Mouse (Mus musculus) layer of hippocampus, postnatal 10 days (tissue): Measurements from ENCODE around the gene Vamp1. TPM values are rescaled to one million over a fixed set of nuclear protein-coding genes. Genes with fewer than 3 reads are reported as not detected.

Experiments used
- DNase-seq, 2 experiments: peaks; one replicate each; pipeline ENCODE4 v3.0.0; 2021; ENCODE audit warnings: low spot score in 2 of 2
- microRNA-seq, 2 experiments: library from miRNA; unstranded; fragments of <30 nt; microRNA quantifications; one replicate each; pipeline ENCODE4 v1.2.0; 2021
- total RNA-seq, 2 experiments: library from RNA; stranded (reverse); gene quantifications; 2 replicates each; pipeline ENCODE4 v1.2.3; 2021

Vamp1 gene
- total RNA-seq, 2 experiments from 2014 or later = 26.8 to 27.1 TPM

GRCm38 (mm10) chr6:125284751-125285150 is 69.4 kb downstream of the Vamp1 start:
- no peak for DNase-seq

- no peak for DNase-seq
Observed at GRCm38 (mm10) chr6:125285890-125286289, 70.5 kb downstream of the Vamp1 start, which contains the start of gene Tuba3a. Tuba3a (minus strand) TSS chr6:125286042.

DNA sequence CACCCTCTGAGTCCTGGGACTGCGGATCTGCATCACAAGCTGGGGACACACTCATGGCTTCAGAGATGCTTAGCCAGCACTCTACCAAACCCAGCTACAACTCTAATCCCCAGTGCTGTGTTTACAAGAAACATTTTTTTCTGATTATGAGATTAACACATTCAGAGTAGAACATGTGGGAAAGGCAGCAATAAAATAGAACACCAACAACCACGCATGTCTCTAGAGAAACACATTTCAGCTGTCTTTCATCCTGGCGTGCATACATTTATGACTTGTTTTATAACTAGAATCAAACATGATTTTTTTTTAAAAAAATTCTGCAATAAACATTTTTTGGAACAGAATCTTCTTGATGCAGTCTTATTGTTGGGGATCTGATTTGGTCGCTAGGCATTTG is 71.6 kb downstream of the Vamp1 start:
- no peak for DNase-seq

DNA sequence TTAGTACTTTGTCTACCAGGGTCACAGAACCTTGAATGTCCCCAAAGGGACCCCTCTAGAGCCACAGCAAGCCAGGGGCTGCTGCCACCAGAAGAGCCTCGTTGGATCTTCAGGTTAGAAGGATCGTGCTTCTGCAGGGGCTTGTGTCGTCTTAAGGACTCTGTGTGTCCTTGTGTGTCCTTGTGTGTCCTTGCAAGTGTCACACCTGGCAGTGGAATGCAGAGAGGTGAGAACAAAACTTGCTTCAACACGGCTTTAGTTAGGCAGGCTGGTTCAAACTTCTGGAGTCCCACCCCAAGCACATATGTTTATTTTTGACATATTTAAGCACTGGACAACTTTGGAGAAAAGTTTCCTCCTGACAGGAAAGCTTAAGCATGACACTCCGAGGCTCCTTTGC is 73.4 kb downstream of the Vamp1 start:
- DNase-seq = no peak

GRCm38 (mm10) chr6:125291329-125291728 is 76.0 kb downstream of the Vamp1 start:
- no peak for DNase-seq

DNA sequence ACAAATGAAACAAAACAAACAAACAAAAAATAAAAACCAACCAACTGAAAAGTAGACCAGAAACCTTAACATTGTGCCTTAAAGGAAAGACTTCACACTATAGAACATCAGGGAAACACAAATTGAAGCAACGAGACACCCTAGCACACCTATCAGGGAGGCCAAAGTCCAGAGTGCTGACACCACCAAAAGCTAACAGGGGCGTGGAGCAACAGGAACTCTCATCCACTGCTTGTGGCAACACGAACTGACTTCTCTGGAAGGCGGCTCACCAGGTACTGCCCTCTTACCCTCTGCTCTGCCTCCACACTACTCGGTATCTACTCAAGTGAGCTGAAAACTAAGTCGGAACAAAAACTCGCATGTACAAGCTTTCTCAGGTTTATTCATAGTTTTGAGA is 76.9 kb downstream of the Vamp1 start:
- no peak for DNase-seq

DNA sequence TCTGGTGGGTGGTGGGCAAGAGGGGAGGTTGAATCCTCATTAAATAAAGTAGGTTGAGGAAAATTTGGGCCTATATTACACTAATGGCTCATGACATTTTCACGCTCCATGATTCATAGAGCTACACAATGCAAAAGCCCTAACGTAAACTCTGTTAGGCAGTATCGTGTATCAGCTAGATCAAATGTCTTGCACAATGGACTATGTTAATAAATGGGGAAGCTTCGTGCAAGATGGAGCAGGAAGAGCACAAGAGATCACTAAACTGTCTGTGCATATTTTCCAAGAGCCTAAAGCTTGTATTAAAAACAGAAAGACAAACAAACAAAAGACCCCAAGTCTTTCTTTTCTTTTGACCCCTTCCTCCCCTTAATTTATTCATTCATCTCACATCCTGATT is 78.7 kb downstream of the Vamp1 start:
- DNase-seq = no peak

Small RNA genes within 50 kb of the gene (microRNA-seq; reads per million reads assigned to microRNA genes)
- 0.20 to 0.22 reads per million in 2 experiments for gene Mir3098
- 0 reads per million in 2 experiments for gene Mir8113

Other genes with a start within 250 kb of the Vamp1 start
- 100 to 1,000 TPM; 109 to 120 TPM for gene Pianp, start 218.9 kb upstream of the Vamp1 start, total RNA-seq
- gene Zfp384, start 206.4 kb upstream of the Vamp1 start, total RNA-seq = 10 to 100 TPM; 44.4 to 45.2 TPM
- 10 to 100 TPM; 57.4 to 62.4 TPM for gene Ing4, start 175.8 kb upstream of the Vamp1 start, total RNA-seq
- 1 to 10 TPM; 7.0 to 9.2 TPM for gene Acrbp, start 165.9 kb upstream of the Vamp1 start, total RNA-seq
- gene Lpar5, start 147.6 kb upstream of the Vamp1 start, total RNA-seq = 1 to 10 TPM; 1.1 to 1.4 TPM
- 100 to 1,000 TPM; 176 to 195 TPM for gene Chd4, start 119.6 kb upstream of the Vamp1 start, total RNA-seq
- gene Nop2, start 83.6 kb upstream of the Vamp1 start, total RNA-seq = 10 to 100 TPM; 35.9 to 36.1 TPM
- 10 to 100 TPM; 49.7 to 50.7 TPM for gene Iffo1, start 70.3 kb upstream of the Vamp1 start, total RNA-seq
- 1,000 to 10,000 TPM; 1,523 to 1,789 TPM for gene Gapdh, start 49.1 kb upstream of the Vamp1 start, total RNA-seq
- 10 to 100 TPM; 31.8 to 36.1 TPM for gene Ncapd2, start 23.9 kb upstream of the Vamp1 start, total RNA-seq
- gene Mrpl51, start 23.8 kb upstream of the Vamp1 start, total RNA-seq = 10 to 100 TPM; 73.5 to 75.9 TPM
- gene Tapbpl, start 16.3 kb downstream of the Vamp1 start, total RNA-seq = 1 to 10 TPM; 2.9 to 3.0 TPM
- not detected for gene Cd27, start 21.5 kb downstream of the Vamp1 start, total RNA-seq
- not detected for gene Tuba3a, start 70.5 kb downstream of the Vamp1 start, total RNA-seq
- 10 to 100 TPM; 11.1 to 13.0 TPM for gene Ltbr, start 98.3 kb downstream of the Vamp1 start, total RNA-seq
- gene Scnn1a, start 105.1 kb downstream of the Vamp1 start, total RNA-seq = 1 to 10 TPM; 2.5 to 3.5 TPM
- gene Tnfrsf1a, start 133.8 kb downstream of the Vamp1 start, total RNA-seq = 10 to 100 TPM; 12.6 to 13.8 TPM
- under 1 TPM in 1 of 2 experiments, not detected in 1; 0.14 TPM for gene Plekhg6, start 165.2 kb downstream of the Vamp1 start, total RNA-seq